Mouse (Mus musculus) forebrain, embryonic 15.5 days (tissue): ENCODE results near the gene Pknox1. TPM values are rescaled to one million over a fixed set of nuclear protein-coding genes. Genes with fewer than 3 reads are reported as not detected.

Experiments used
- ATAC-seq: fragments of 200-750 bp; cut with Nextera tagmentation; replicated peaks from 2 replicates; pipeline ENCODE4 v1.8.0; 2017; ENCODE audit warnings: mild to moderate bottlenecking, moderate TSS enrichment, moderate library complexity
- H3K27ac ChIP-seq: fragments of 300-500 bp; sonication (generic); replicated peaks from 2 replicates; pipeline ENCODE4 v1.5.1; 2015; ENCODE audit warnings: mild to moderate bottlenecking, inconsistent platforms
- H3K27me3 ChIP-seq: fragments of 300-500 bp; sonication (generic); 2 replicates; pipeline ENCODE4 v1.6.1; 2015; ENCODE audit warnings: inconsistent platforms
- H3K36me3 ChIP-seq: fragments of 300-500 bp; sonication (generic); 2 replicates; pipeline ENCODE4 v1.6.1; 2015; ENCODE audit warnings: mild to moderate bottlenecking, inconsistent platforms
- H3K4me1 ChIP-seq: fragments of 300-500 bp; sonication (generic); 2 replicates; pipeline ENCODE4 v1.6.1; 2015; ENCODE audit warnings: inconsistent platforms
- H3K4me2 ChIP-seq: fragments of 300-500 bp; sonication (generic); replicated peaks from 2 replicates; pipeline ENCODE4 v1.6.1; 2015; ENCODE audit warnings: mild to moderate bottlenecking, inconsistent platforms
- H3K4me3 ChIP-seq: fragments of 300-500 bp; sonication (generic); 2 replicates; pipeline ENCODE4 v1.5.1; 2015; ENCODE audit warnings: mild to moderate bottlenecking, inconsistent platforms
- H3K9ac ChIP-seq: fragments of 300-500 bp; sonication (generic); replicated peaks from 2 replicates; pipeline ENCODE4 v1.6.1; 2015; ENCODE audit warnings: mild to moderate bottlenecking, inconsistent platforms
- H3K9me3 ChIP-seq: fragments of 300-500 bp; sonication (generic); 2 replicates; pipeline ENCODE4 v1.6.1; 2016; ENCODE audit warnings: inconsistent platforms
- WGBS: fragments of 180-500 bp; shearing (Covaris S2); methylation state at CpG from one replicate; pipeline ENCODE4 v1.1.7; 2015; ENCODE audit warnings: mixed read lengths; 5-methylcytosine and 5-hydroxymethylcytosine counted together
- polyA plus RNA-seq: library from polyadenylated mRNA; unstranded; fragments of >200 nt; fragmentation: Nextera tagmentation; extraction: Ambion mirVana; gene quantifications from 2 replicates; pipeline ENCODE4 v1.2.1, GENCODE M21; 2015

The Pknox1 gene
- polyA plus RNA-seq, 1 experiment from 2014 or later: 33.2 TPM

DNA sequence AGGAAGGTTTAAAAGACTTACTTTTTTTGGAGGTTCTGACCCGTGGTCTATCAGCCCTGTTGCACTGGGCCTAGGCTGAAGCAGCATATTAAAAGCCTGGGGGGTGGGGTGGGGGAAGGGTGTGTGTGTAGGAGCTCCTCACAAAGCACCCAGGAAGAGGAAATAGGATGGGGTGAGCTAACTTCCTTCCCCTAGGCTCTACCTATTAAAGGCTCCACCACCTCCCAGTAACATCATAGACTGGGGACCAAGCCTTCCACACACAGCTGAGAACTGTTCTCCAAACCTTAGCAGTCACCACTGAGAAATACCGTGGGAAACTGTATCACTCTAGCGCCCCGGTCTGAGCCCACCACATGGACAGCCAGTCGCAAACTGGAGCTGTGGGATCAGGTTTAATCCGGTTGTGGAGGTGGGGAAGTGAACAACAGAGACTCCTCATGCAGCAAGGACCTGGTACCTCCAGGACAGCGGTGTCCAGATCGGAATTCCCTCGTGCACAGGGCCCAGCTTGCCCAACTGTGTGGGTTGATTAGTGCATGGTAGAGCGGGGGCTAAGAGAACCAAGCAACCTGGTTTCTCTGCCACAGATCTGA, 6.5 kb upstream of the Pknox1 start:
- Histone ChIP-seq H3K9ac (no peak overlapping the region), H3K4me3 (no peak overlapping the region), H3K9me3 (no peaks in the 10 kb centered on the region), H3K4me1 (peaks cover 14% of the 10 kb centered on the region; the same call in 1 of the 2 replicates), H3K4me2 (no peak overlapping the region), H3K36me3 (no peaks in the 10 kb centered on the region), H3K27ac (peak overlapping the region; percentile 63; the same call in 1 of the 2 replicates), H3K27me3 (no peaks in the 10 kb centered on the region)
- 81% methylated on average over 10 of the region's 10 CpGs for WGBS
- no peak for ATAC-seq

DNA sequence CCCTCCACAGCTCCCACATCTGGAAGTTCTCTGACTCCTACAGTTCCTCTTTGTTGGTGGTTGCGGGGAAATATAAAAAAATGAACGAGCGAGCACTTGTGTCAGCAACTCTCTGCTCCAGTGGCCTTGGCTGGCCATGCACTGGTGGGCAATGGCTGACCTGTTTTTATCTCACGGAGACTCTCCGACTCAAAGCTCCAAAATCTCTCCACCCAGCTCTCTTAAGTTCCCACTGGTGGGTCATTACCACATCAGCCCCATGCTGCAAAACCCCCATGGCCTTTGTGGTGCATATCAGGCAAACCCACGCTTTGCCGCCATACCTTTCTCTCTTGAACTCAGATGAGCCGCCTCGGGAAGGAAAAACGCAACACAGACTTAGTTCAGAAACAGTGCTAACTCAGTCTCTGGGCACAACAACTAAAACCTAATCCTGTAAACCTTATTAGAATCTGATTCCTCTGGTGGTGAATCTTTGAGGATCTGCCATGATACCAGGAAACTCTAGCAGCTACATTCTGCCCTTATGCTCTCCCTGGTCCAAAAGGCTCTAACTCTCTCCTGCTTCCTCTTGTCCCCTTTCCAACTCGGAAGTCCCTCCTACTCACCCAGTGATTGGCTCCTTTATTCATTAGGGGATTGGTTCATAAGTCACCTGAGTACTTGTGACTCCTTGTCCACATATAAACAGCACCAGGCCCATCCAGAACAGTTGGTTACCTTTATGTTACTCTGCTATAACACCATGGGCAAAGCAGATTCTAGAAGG, 5.3 kb upstream of the Pknox1 start:
- no peak for ATAC-seq
- WGBS: 90% methylated on average over 11 of the region's 11 CpGs
- Histone ChIP-seq H3K4me1 (peaks cover 21% of the 10 kb centered on the region), H3K4me2 (no peak overlapping the region), H3K9ac (no peak overlapping the region), H3K27me3 (no peaks in the 10 kb centered on the region), H3K36me3 (no peaks in the 10 kb centered on the region), H3K4me3 (no peak overlapping the region), H3K9me3 (no peaks in the 10 kb centered on the region), H3K27ac (no peak overlapping the region)

DNA sequence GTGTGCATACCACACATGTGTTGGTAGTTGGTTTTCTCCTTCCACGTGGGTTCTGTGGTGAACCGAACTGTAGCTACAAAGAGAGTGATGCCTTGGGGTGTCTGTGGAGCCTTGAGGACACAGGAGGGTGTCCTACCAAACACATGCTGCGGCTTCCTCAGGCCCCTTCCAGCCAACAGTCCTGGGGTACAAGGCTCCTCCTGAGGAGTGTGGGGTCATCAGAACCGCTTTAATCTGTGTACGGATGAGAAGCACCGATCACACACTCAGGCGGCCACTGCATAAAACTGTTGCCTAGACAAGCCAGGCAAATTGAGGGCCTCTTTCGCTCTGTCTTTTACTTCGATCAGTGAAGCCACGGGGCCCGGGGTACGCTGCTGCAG, 911 bp upstream of the Pknox1 start:
- peak overlapping the region; percentile 78 for H3K4me3 ChIP-seq
- no peaks in the 10 kb centered on the region for H3K36me3 ChIP-seq
- peak overlapping the region; percentile 92 for H3K27ac ChIP-seq
- H3K9me3 ChIP-seq: no peaks in the 10 kb centered on the region
- 0 out of 2 replicates have a peak, but pooled peaks have one; percentile 4 for ATAC-seq
- H3K27me3 ChIP-seq: no peaks in the 10 kb centered on the region
- 20% methylated on average over 12 of the region's 12 CpGs for WGBS
- peaks cover 35% of the 10 kb centered on the region for H3K4me1 ChIP-seq
- peak overlapping the region; percentile 56 for H3K9ac ChIP-seq
- peak overlapping the region; percentile 48 for H3K4me2 ChIP-seq

DNA sequence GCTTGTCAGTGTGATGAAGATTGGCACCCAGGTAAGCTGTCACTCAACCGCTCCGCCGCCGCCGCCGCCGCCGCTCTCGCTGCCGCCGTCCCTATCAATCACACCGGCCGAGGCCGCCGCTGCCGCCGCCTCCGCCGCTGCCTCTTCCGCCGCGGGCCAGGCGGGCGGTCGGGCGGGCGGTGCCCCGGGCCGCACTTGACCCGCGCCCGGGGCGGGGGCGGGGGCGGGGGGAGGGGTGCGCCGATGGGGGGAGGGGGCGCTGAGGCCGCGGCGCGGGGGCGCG, 265 bp downstream of the Pknox1 start:
- H3K27me3 ChIP-seq: no peaks in the 10 kb centered on the region
- peak overlapping the region; percentile 89 for H3K9ac ChIP-seq
- WGBS: under 1% methylated on average over 26 of the region's 44 CpGs
- H3K36me3 ChIP-seq: no peaks in the 10 kb centered on the region
- peak overlapping the region; percentile 99 for H3K27ac ChIP-seq
- peak overlapping the region; percentile 84 for H3K4me2 ChIP-seq
- no peaks in the 10 kb centered on the region for H3K9me3 ChIP-seq
- peak overlapping the region; percentile 78 for H3K4me3 ChIP-seq
- ATAC-seq: no peak
- peaks cover 47% of the 10 kb centered on the region for H3K4me1 ChIP-seq

DNA sequence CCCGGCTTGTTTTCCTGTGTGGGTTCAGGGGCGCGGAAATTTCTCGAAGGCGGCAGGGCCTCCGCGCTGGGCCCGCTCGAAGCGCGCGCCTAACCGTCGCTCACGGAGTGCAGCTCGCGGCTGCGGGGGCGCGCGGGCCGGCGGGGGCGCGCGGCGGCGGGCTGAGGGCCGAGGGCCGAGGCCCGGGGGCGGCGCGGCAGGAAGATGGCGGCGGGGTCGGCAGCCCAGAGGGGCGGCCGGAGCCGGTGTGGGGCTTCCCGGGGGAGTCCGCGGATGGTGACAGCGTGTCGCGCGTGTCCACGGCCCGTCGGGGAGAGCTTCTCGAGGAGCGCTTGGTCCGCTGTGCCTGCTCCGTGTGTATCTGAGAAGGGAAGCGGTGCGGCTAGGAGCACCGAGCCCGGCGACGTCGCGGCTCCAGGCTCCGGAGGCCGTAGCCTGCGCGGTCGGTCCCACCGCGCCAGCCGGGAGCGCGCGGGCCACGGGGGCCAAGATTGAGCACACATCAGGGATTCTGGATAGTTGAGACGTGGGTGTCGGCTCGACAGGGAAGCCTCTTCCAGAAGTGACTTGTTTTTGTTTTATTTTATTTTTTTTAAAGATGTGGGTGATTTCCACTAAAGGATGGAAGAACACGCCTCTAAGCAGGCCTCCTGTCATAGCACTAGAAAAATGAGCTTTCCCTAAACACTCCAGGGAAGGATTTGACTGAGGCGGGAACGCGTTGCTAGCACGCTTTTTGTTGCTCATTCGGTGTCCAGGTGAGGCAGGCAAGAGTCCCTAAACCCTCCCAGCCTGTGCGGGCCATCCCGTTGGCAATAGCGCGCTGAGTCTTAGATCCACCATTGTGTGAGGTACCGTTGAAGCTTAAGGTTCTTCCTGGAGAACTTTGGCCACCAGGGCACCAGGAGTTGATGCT, 865 bp downstream of the Pknox1 start:
- peak overlapping the region; percentile 84 for H3K4me2 ChIP-seq
- WGBS: under 1% methylated on average over 72 of the region's 88 CpGs
- peak; percentile 60 for ATAC-seq
- no peaks in the 10 kb centered on the region for H3K9me3 ChIP-seq
- H3K27me3 ChIP-seq: no peaks in the 10 kb centered on the region
- H3K9ac ChIP-seq: peak overlapping the region; percentile 89
- peaks cover 51% of the 10 kb centered on the region for H3K4me1 ChIP-seq
- no peaks in the 10 kb centered on the region for H3K36me3 ChIP-seq
- peak overlapping the region; percentile 99 for H3K27ac ChIP-seq
- peak overlapping the region; percentile 78 for H3K4me3 ChIP-seq

DNA sequence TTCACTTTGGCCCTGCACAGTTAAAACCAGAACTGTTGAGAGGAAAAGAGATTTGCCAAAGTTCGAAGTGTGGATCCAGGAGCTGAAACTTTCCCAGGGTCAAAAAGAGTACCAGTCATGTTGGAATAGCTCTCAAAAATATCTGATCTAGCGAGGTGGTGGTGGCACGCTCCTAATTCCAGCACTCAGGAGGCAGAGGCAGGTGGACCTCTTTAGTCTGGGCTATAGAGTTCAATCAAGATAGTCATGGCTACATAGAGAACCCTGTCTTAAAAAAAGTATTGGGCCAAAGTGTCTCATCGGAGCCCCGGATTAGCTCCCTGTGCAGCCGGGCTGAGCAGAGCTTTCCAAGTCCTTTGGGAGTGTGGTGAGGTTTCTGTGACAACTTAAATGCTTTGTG, 1.7 kb downstream of the Pknox1 start:
- Histone ChIP-seq H3K9ac (peak overlapping the region; percentile 89), H3K9me3 (no peaks in the 10 kb centered on the region), H3K4me3 (peak overlapping the region; percentile 78), H3K27me3 (no peaks in the 10 kb centered on the region), H3K27ac (peak overlapping the region; percentile 99), H3K4me1 (peaks cover 51% of the 10 kb centered on the region), H3K36me3 (no peaks in the 10 kb centered on the region), H3K4me2 (peak overlapping the region; percentile 84)
- no peak for ATAC-seq
- WGBS: 58% methylated on average over 6 of the region's 6 CpGs

DNA sequence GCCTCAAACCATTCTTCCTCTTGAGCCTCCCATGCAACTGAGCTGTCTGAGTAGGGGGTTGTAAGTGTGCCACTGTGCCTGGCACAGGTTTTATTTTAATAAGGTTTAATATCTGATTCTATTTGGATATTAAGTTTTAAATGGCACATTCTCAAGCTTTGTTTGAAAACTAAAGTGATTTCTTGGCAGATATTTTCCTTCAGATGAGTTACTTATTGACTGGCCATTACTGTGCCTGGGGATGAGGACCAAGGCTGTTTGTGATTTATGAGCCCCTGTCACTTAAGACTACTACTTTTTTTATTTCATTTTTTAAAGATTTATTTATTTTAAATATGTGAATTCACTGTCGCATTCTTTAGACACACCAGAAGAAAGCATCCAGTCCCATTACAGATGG, 5.2 kb downstream of the Pknox1 start:
- H3K27ac ChIP-seq: no peak overlapping the region
- no peaks in the 10 kb centered on the region for H3K27me3 ChIP-seq
- no peaks in the 10 kb centered on the region for H3K36me3 ChIP-seq
- H3K9me3 ChIP-seq: no peaks in the 10 kb centered on the region
- H3K4me1 ChIP-seq: peaks cover 48% of the 10 kb centered on the region
- H3K4me3 ChIP-seq: no peak overlapping the region
- H3K9ac ChIP-seq: no peak overlapping the region
- H3K4me2 ChIP-seq: no peak overlapping the region
- no peak for ATAC-seq
- WGBS: 100% methylated on average over 1 of the region's 1 CpGs

DNA sequence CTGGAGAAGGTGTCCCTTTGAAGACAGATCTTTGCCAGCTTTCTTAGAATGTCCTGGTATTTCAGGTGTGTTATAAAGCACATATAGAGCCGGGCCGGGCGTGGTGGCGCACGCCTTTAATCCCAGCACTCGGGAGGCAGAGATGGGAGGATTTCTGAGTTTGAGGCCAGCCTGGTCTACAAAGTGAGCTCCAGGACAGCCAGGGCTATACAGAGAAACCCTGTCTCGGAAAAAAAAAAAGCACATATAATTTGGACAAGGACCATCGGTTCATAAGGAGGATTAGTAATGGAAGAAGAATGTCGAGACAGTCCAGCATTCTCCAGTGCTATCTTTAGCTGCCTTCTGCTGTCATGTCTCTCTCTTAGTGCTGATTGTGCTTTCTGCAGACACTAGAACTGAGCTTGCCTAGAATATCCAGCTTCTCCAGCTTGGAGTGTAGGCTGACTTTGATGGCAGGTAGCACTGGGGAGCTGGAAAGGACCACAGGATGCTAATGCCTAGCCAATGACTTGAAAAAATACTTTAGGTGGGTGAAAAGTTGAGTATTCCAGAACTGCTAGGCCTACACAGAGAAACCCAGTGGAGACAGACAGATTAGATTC, 5.9 kb downstream of the Pknox1 start:
- Histone ChIP-seq H3K4me1 (peaks cover 48% of the 10 kb centered on the region), H3K9me3 (no peaks in the 10 kb centered on the region), H3K4me3 (no peak overlapping the region), H3K36me3 (no peaks in the 10 kb centered on the region), H3K27ac (no peak overlapping the region), H3K9ac (no peak overlapping the region), H3K27me3 (no peaks in the 10 kb centered on the region), H3K4me2 (no peak overlapping the region)
- no peak for ATAC-seq
- 89% methylated on average over 9 of the region's 9 CpGs for WGBS

DNA sequence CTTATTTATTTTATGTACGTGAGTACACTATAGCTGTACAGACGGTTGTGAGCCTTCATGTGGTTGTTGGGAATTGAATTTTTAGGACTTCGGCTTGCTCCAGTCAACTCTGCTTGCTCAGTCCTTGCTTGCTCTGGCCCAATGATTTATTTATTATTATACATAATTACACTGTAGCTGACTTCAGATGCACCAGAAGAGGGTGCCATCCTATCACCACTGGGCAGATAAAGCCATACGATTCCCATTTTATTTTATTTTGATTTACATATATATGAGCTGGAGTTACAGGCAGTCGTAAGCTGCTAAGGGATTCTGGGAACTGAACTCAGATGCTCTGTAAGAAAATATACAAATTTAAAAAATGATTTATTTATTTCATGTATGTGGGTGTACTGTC, 7.2 kb downstream of the Pknox1 start:
- WGBS: 84% methylated on average over 5 of the region's 5 CpGs
- peaks cover 37% of the 10 kb centered on the region for H3K4me1 ChIP-seq
- H3K27ac ChIP-seq: no peak overlapping the region
- no peaks in the 10 kb centered on the region for H3K27me3 ChIP-seq
- H3K36me3 ChIP-seq: no peaks in the 10 kb centered on the region
- H3K9me3 ChIP-seq: no peaks in the 10 kb centered on the region
- no peak overlapping the region for H3K9ac ChIP-seq
- H3K4me2 ChIP-seq: no peak overlapping the region
- no peak overlapping the region for H3K4me3 ChIP-seq
- no peak for ATAC-seq

DNA sequence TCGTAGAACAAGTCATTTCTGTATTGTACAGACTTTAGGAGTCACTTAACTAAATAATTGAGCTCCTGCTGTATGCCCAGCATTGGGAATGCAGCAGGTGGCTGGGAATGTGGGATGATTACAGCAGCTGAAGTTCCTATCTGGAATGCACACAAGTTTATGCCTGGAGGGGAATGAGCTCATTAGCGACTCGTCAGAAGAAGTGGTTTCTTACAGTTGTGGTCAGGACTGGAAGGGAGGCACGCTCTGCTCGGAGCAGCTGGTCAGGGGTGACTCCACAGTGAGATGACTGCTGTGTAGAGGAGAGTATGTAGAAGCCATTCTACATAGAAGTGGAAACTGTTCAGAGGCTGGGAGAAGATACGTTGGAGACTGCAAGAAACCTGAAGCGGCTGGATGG, 10.1 kb downstream of the Pknox1 start:
- Histone ChIP-seq H3K4me3 (no peak overlapping the region), H3K9me3 (no peaks in the 10 kb centered on the region), H3K9ac (no peak overlapping the region), H3K27me3 (no peaks in the 10 kb centered on the region), H3K4me2 (no peak overlapping the region), H3K36me3 (no peaks in the 10 kb centered on the region), H3K4me1 (peaks cover 11% of the 10 kb centered on the region), H3K27ac (no peak overlapping the region)
- WGBS: 78% methylated on average over 7 of the region's 7 CpGs
- ATAC-seq: no peak

DNA sequence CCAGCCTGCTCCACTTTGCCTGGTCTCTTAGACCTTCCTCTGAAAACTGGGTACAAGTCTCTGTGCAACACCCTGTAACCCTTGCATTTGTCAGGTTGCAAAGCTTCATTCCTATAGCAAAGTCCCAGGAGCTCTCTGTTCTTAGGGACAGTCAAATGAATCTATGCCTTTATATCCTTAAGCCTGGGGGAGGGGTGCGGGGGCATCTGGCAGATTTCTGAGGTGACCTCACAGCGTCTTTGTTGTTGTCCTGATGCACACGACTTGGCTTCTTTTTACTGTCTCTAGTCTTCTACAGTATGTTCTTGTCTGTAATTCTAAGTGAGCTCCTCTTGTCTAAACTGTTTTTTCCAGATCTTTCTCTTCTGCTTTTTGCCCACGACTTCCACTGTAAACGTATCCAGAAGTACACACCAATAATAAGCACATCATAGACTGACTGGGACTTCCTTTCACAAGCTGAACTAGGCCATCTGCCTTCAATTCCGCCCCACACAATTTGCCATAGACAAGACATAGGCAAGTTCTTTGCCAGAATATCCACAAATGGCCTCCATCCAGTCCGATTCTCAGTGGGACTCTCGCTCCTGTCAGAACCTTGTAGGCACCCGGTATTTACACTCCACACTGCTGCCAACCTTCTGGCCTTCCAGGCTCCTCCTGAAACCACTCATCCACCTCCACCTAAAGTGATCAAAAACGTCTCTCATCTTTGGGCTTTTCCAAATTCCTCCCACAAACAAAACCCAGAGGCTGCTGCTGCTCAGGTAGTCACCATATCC, 12.1 kb downstream of the Pknox1 start:
- Histone ChIP-seq H3K4me3 (no peak overlapping the region), H3K36me3 (no peaks in the 10 kb centered on the region), H3K27me3 (no peaks in the 10 kb centered on the region), H3K9ac (no peak overlapping the region), H3K4me2 (no peak overlapping the region), H3K27ac (no peak overlapping the region), H3K4me1 (peaks cover 25% of the 10 kb centered on the region), H3K9me3 (no peaks in the 10 kb centered on the region)
- WGBS: 79% methylated on average over 10 of the region's 10 CpGs
- ATAC-seq: no peak
